Mouse (Mus musculus) C2C12 (cell line): ENCODE data around the gene Abhd16a.

Source experiments
- CTCF ChIP-seq: IDR thresholded peaks from one replicate; pipeline ENCODE4 v1.5.1; 2011; ENCODE audit not compliant: control insufficient read depth, insufficient read depth, insufficient read length
- MAX ChIP-seq: IDR thresholded peaks from one replicate; pipeline ENCODE4 v1.6.1; 2011; ENCODE audit warnings: mild to moderate bottlenecking, control low read depth
- MYOD1 ChIP-seq: IDR thresholded peaks from one replicate; pipeline ENCODE4 v1.6.1; 2011; ENCODE audit warnings: low read depth; ENCODE audit not compliant: control insufficient read depth, insufficient read length
- MYOG ChIP-seq: IDR thresholded peaks from one replicate; pipeline ENCODE4 v1.6.1; 2011; ENCODE audit not compliant: control insufficient read depth, insufficient read length; ENCODE audit errors: extremely low read depth
- USF1 ChIP-seq: IDR thresholded peaks from one replicate; pipeline ENCODE4 v1.6.1; 2011; ENCODE audit warnings: low read depth, mild to moderate bottlenecking, control low read depth, moderate library complexity

DNA sequence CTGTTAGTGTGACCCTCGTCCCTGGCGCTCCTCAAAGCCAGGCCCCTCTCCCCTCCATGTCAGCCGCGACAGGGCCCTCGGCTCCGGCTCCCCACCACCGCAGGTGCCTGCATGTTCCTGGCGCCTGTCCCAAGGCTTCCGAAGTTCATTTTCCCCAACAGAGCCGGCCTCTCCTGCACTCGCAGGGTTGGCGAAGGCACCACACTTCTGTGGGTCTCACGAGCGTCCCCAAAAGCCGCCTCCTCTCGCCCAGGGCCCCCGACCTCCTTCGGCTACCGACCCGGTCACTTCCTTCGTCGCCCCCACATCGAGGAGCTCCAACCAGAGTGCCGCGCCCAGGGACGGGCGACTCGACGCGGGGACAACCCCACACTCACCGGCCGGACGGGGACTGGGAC is 31.7 kb downstream of the Abhd16a start:
- TF ChIP-seq CTCF (no peak), MYOD1 (no peak), MAX (no peak), MYOG (no peak), USF1 (no peak)
